Mouse (Mus musculus) midbrain, embryonic 11.5 days (tissue): ENCODE data around the gene Bmp2k. TPM values are rescaled to one million over a fixed set of nuclear protein-coding genes. Genes with fewer than 3 reads are reported as not detected.

Experiments
- ATAC-seq: fragments of 200-750 bp; cut with Nextera tagmentation; 2 replicates; pipeline ENCODE4 v1.8.0; 2017; ENCODE audit warnings: moderate TSS enrichment, moderate library complexity; ENCODE audit not compliant: low FRiP score
- DNase-seq: peaks from one replicate; pipeline ENCODE4 v3.0.0; 2015; ENCODE audit warnings: low spot score; ENCODE audit errors: missing footprints
- H3K27ac ChIP-seq: fragments of 300-500 bp; sonication (generic); 2 replicates; pipeline ENCODE4 v1.5.1; 2014; ENCODE audit warnings: low read depth, low read length
- H3K27me3 ChIP-seq: fragments of 300-500 bp; sonication (generic); 2 replicates; pipeline ENCODE4 v1.6.1; 2014; ENCODE audit warnings: mild to moderate bottlenecking, low read length, moderate library complexity, mixed read lengths; ENCODE audit not compliant: control insufficient read depth, insufficient read depth
- H3K36me3 ChIP-seq: fragments of 300-500 bp; sonication (generic); 2 replicates; pipeline ENCODE4 v1.6.1; 2014; ENCODE audit warnings: mild to moderate bottlenecking, low read length, moderate library complexity, mixed read lengths; ENCODE audit not compliant: control insufficient read depth, insufficient read depth
- H3K4me1 ChIP-seq: fragments of 300-500 bp; sonication (generic); 2 replicates; pipeline ENCODE4 v1.6.1; 2014; ENCODE audit warnings: low read length; ENCODE audit not compliant: control insufficient read depth, insufficient read depth
- H3K4me2 ChIP-seq: fragments of 300-500 bp; sonication (generic); 2 replicates; pipeline ENCODE4 v1.6.1; 2014; ENCODE audit warnings: mild to moderate bottlenecking, moderate library complexity
- H3K4me3 ChIP-seq: fragments of 300-500 bp; sonication (generic); 2 replicates; pipeline ENCODE4 v1.5.1; 2014; ENCODE audit warnings: low read depth, low read length
- H3K9ac ChIP-seq: fragments of 300-500 bp; sonication (generic); 2 replicates; pipeline ENCODE4 v1.6.1; 2014; ENCODE audit warnings: low read length
- H3K9me3 ChIP-seq: fragments of 300-500 bp; sonication (generic); 2 replicates; pipeline ENCODE4 v1.6.1; 2016; ENCODE audit warnings: low read length; ENCODE audit not compliant: control insufficient read depth
- WGBS: fragments of 180-500 bp; shearing (Covaris S2); extraction: QIAGEN DNeasy Blood & Tissue Kit; methylation state at CpG from one replicate; pipeline ENCODE4 v1.1.7; 2014; 5-methylcytosine and 5-hydroxymethylcytosine counted together
- polyA plus RNA-seq: library from polyadenylated mRNA; unstranded; fragments of >200 nt; fragmentation: Nextera tagmentation; extraction: Ambion mirVana; gene quantifications from 2 replicates; pipeline ENCODE4 v1.2.1, GENCODE M21; 2014

Bmp2k gene
- polyA plus RNA-seq, 1 experiment from 2014 or later, result 10.5 TPM

DNA sequence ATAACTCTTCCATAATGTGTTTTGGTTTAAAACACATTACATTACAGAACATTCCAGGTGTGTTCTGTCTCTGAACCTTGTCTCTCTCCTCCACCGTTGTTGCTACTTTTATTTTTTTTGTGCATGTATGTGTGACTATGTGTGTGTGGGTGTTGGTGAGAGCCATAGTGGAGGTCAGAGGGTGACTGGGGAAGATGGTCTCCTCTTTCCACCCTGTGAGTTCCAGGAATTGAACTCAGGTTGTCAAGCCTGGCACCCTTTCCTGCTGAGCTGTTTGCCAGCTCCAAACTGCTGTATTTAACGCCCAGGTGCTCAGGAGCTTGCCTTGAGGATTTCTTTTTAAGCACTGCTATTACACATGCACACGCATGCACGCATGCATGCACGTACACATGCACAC is 78.7 kb downstream of the Bmp2k start:
- 96% methylated on average over 5 of the region's 5 CpGs for WGBS

DNA sequence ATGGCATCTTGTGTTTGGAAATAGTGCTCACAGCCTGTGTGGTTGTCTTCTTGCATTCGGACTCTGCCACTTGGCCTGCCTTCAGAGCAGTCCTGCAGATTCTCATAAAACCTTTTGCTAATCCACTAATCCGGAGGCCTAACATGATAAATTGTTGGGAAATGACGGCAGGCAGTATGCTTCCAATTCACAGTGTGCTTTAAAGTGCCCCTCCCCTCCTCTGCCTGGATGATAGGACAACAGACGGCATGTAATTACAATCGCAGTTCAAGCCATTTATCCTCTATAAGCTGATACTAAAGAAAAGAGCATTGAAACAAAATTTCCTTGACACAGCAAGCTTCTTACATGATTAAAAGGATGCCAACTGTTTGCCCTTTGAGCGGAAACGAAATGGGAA is 80.2 kb downstream of the Bmp2k start:
- no peak overlapping the region for H3K4me3 ChIP-seq
- H3K27me3 ChIP-seq, result no peaks in the 10 kb centered on the region
- WGBS, result 60% methylated on average over 7 of the region's 7 CpGs
- no peak for ATAC-seq
- H3K27ac ChIP-seq, result no peak overlapping the region
- H3K4me1 ChIP-seq, result no peaks in the 10 kb centered on the region
- H3K4me2 ChIP-seq, result no peak overlapping the region
- no peaks in the 10 kb centered on the region for H3K9me3 ChIP-seq
- no peaks in the 10 kb centered on the region for H3K36me3 ChIP-seq
- peak; percentile 60 for DNase-seq
- H3K9ac ChIP-seq, result no peak overlapping the region

More for the DNA sequence above, 78.7 kb downstream of the Bmp2k start:
- Histone ChIP-seq H3K4me3 (no peak overlapping the region), H3K27ac (no peak overlapping the region), H3K27me3 (no peaks in the 10 kb centered on the region), H3K4me1 (no peaks in the 10 kb centered on the region), H3K4me2 (no peak overlapping the region), H3K9me3 (no peaks in the 10 kb centered on the region), H3K9ac (no peak overlapping the region), H3K36me3 (no peaks in the 10 kb centered on the region)
- peak; percentile 37 for DNase-seq
- ATAC-seq, result no peak

DNA sequence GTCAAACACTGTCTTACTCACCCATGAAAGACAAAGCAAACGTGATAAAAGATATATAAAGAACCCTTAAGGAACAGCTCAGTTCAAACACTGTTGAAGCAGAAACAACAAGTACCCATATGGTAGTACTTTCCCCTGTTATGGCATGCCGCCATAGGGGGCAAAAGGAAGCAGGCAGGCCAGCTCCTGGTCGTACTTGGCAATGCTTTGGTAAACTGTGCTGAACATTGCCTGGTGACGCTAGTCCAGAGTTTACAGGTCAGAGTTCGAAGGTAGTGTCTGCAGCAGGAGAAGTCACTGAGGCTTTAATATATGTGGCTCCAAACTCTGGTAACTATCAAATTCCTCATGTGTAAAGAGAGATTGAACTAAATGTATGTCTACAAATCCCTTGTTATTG is 81.2 kb downstream of the Bmp2k start:
- H3K27me3 ChIP-seq, result no peaks in the 10 kb centered on the region
- H3K4me3 ChIP-seq, result no peak overlapping the region
- no peaks in the 10 kb centered on the region for H3K36me3 ChIP-seq
- H3K27ac ChIP-seq, result no peak overlapping the region
- no peaks in the 10 kb centered on the region for H3K9me3 ChIP-seq
- H3K4me2 ChIP-seq, result no peak overlapping the region
- DNase-seq (peak; percentile 57), ATAC-seq (no peak)
- no peak overlapping the region for H3K9ac ChIP-seq
- WGBS, result 88% methylated on average over 5 of the region's 5 CpGs
- no peaks in the 10 kb centered on the region for H3K4me1 ChIP-seq

DNA sequence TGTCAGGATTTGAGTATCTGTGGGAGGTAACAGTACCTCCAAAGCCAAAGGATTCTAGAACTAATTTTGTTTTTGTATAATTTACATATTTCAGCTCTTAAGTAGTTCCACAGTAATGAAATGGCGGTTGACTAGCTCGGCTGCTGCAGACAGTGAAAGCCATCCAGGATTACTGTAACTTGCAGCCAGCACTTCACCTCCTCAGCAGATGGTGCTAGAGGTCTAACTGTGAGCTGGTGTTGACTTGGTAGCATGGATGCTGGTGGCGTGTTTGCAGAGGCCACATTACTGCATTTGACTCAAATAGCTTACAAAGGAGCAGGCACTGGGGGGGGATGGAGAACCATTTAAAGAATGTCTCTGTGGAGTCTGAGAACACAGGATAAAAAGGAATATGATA is 84.0 kb downstream of the Bmp2k start:
- peaks cover 2% of the 10 kb centered on the region; the same call in 1 of the 2 replicates for H3K36me3 ChIP-seq
- H3K27ac ChIP-seq, result no peak overlapping the region
- no peak for DNase-seq
- H3K4me2 ChIP-seq, result no peak overlapping the region
- no peak overlapping the region for H3K9ac ChIP-seq
- H3K27me3 ChIP-seq, result no peaks in the 10 kb centered on the region
- no peak overlapping the region for H3K4me3 ChIP-seq
- no peaks in the 10 kb centered on the region for H3K9me3 ChIP-seq
- no peaks in the 10 kb centered on the region for H3K4me1 ChIP-seq
- 83% methylated on average over 3 of the region's 3 CpGs for WGBS
- 0 out of 2 replicates have a peak, but pooled peaks have one; percentile 52 for ATAC-seq

DNA sequence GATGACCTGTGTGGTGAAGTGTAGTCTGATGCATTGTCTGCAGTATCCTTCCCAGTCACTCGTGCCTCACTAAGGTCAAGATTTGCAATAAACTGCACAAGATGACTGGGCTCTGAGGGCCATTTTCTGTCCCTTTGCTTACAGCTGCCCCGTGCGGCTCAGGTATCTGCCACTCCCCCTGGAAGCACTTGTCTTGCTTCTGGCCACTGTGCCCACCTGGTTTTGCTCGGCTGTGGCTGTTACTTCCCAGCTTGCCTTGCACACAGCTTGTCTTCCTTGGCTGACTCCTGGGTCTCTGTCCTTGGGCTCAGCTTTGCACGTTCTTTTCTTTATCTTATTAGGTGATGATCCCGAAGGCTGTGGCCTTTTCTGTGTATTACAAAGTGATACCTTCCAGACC is 86.2 kb downstream of the Bmp2k start:
- ATAC-seq (no peak), DNase-seq (no peak)
- Histone ChIP-seq H3K4me2 (no peak overlapping the region), H3K36me3 (peaks cover 5% of the 10 kb centered on the region; the same call in 1 of the 2 replicates), H3K4me3 (no peak overlapping the region), H3K9ac (no peak overlapping the region), H3K27me3 (no peaks in the 10 kb centered on the region), H3K27ac (no peak overlapping the region), H3K9me3 (no peaks in the 10 kb centered on the region), H3K4me1 (no peaks in the 10 kb centered on the region)
- WGBS, result 90% methylated on average over 6 of the region's 6 CpGs

DNA sequence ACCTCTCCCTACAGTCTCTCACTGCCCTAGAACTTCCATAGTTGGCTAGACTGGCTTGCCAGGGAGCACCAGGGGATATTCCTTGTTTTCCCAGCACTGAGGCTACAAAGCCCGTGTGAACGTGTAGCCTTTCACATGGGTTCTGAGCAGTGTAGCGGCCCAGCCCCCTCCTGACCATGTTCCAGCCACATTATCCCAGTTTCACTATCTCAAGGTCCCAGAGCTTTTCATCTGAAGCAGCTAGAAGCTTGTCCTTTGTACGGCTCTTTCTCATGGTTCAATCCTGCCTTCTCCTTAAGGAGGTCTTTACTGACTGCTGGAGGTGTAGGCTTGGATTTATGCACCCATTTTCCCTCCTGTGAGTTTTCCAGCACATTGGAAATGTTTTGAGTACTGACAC is 87.1 kb downstream of the Bmp2k start:
- H3K27ac ChIP-seq, result no peak overlapping the region
- H3K9me3 ChIP-seq, result no peaks in the 10 kb centered on the region
- H3K36me3 ChIP-seq, result peaks cover 5% of the 10 kb centered on the region; the same call in 1 of the 2 replicates
- H3K9ac ChIP-seq, result no peak overlapping the region
- no peak for DNase-seq
- no peak overlapping the region for H3K4me2 ChIP-seq
- WGBS, result 90% methylated on average over 4 of the region's 4 CpGs
- no peak for ATAC-seq
- no peaks in the 10 kb centered on the region for H3K27me3 ChIP-seq
- H3K4me3 ChIP-seq, result no peak overlapping the region
- H3K4me1 ChIP-seq, result no peaks in the 10 kb centered on the region

DNA sequence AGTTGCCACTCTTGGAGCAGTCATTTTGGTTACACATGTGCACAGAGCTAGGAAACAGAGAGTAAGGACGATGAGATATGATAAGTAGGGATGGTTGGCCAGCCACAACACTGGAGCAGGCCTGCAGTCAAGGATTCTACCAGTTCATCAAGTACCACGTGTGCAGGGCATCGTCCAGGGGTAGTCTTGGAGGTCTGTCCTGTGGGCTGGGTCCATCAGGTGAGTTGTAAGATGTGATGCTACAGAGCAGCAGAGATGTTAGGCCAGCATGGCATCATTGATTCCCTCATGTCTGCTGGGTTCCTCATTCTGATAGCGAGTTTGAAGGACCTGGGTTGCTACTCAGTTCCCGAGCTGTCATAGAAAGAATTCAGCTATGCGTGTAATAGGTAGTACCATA is 87.6 kb downstream of the Bmp2k start:
- no peaks in the 10 kb centered on the region for H3K9me3 ChIP-seq
- no peaks in the 10 kb centered on the region for H3K4me1 ChIP-seq
- no peak overlapping the region for H3K4me2 ChIP-seq
- no peak overlapping the region for H3K4me3 ChIP-seq
- H3K36me3 ChIP-seq, result peaks cover 5% of the 10 kb centered on the region; the same call in 1 of the 2 replicates
- H3K9ac ChIP-seq, result no peak overlapping the region
- H3K27me3 ChIP-seq, result no peaks in the 10 kb centered on the region
- ATAC-seq, result no peak
- 91% methylated on average over 6 of the region's 6 CpGs for WGBS
- no peak for DNase-seq
- H3K27ac ChIP-seq, result no peak overlapping the region

DNA sequence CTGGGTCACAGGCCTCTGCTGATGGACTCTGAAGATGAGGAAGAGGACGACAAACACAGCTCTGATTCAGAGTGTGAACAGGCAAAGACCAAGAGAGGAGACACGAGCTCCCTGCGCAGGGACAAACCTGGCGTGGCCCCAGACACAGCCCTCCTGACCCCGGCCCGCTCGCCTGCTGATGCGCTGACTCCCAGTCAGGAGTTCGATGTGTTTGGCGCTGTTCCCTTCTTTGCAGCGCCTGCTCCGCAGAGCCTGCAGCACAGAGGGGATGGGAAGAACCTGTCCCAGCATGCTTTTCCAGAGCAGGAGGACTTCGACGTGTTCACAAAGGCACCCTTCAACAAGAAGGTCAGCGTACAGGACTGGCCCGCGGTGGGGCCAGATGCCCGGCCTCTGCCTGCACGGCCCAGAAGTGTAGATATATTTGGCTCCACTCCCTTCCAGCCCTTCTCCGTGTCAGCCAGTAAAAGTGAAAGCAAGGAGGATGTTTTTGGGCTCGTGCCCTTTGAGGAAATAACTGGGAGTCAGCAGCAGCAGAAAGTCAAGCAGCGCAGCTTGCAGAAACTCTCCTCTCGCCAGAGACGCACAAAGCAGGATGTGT is 89.6 kb downstream of the Bmp2k start:
- no peak overlapping the region for H3K4me3 ChIP-seq
- ATAC-seq, result no peak
- no peaks in the 10 kb centered on the region for H3K27me3 ChIP-seq
- DNase-seq, result no peak
- 93% methylated on average over 24 of the region's 24 CpGs for WGBS
- peaks cover 5% of the 10 kb centered on the region; the same call in 1 of the 2 replicates for H3K36me3 ChIP-seq
- no peak overlapping the region for H3K27ac ChIP-seq
- H3K9me3 ChIP-seq, result no peaks in the 10 kb centered on the region
- H3K4me1 ChIP-seq, result no peaks in the 10 kb centered on the region
- H3K4me2 ChIP-seq, result no peak overlapping the region
- H3K9ac ChIP-seq, result no peak overlapping the region

DNA sequence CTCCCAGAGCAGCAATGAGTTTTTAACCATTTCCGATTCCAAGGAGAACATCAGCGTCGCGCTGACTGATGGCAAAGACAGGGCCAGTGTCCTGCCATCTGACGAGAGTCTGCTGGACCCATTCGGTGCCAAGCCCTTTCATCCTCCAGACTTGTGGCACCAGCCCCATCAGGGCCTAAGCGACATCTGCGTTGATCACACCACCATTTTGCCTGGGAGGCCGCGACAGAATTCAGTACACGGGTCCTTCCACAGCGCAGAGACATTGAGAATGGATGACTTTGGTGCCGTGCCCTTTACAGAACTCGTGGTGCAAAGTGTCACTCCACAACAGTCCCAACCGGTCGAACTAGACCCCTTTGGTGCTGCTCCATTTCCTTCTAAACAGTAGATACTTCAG is 90.3 kb downstream of the Bmp2k start:
- no peaks in the 10 kb centered on the region for H3K4me1 ChIP-seq
- no peak overlapping the region for H3K4me2 ChIP-seq
- peaks cover 5% of the 10 kb centered on the region; the same call in 1 of the 2 replicates for H3K36me3 ChIP-seq
- ATAC-seq, result no peak
- H3K9me3 ChIP-seq, result no peaks in the 10 kb centered on the region
- no peak for DNase-seq
- H3K27ac ChIP-seq, result no peak overlapping the region
- 93% methylated on average over 16 of the region's 16 CpGs for WGBS
- no peak overlapping the region for H3K4me3 ChIP-seq
- no peak overlapping the region for H3K9ac ChIP-seq
- H3K27me3 ChIP-seq, result no peaks in the 10 kb centered on the region
